Mouse (Mus musculus) CH12.LX (cell line): ENCODE data around the gene Fstl4.

Source experiments
- CTCF ChIP-seq, 2 experiments: IDR thresholded peaks in 1 of 2; conservative IDR thresholded peaks in 1 of 2; 2 replicates each; pipeline ENCODE4 v1.5.1; 2011 to 2012; ENCODE audit warnings: low read depth in 2 of 2, low read length in 2 of 2, improper control_type of control experiment in 1 of 2, inconsistent platforms in 1 of 2, mild to moderate bottlenecking in 1 of 2, moderate library complexity in 1 of 2
- HCFC1 ChIP-seq: IDR thresholded peaks from 2 replicates; pipeline ENCODE4 v1.6.1; 2012; ENCODE audit warnings: low read depth, mild to moderate bottlenecking, inconsistent platforms, low read length, improper control_type of control experiment
- IRF4 ChIP-seq: IDR thresholded peaks from 2 replicates; pipeline ENCODE4 v1.6.1; 2014; ENCODE audit warnings: low read depth, mild to moderate bottlenecking, inconsistent platforms, low read length, improper control_type of control experiment
- KAT2A ChIP-seq: IDR thresholded peaks from 2 replicates; pipeline ENCODE4 v1.6.1; 2012; ENCODE audit warnings: low read length, improper control_type of control experiment, inconsistent platforms; ENCODE audit not compliant: insufficient replicate concordance
- MYC ChIP-seq: IDR thresholded peaks from 2 replicates; pipeline ENCODE4 v1.6.1; 2011; ENCODE audit warnings: low read depth, mild to moderate bottlenecking, improper control_type of control experiment, low read length
- NELFE ChIP-seq: IDR thresholded peaks from 2 replicates; pipeline ENCODE4 v1.6.1; 2011; ENCODE audit warnings: low read depth, low read length, improper control_type of control experiment
- POLR2A ChIP-seq: IDR thresholded peaks from 2 replicates; pipeline ENCODE4 v1.6.1; 2011; ENCODE audit warnings: low read depth, mild to moderate bottlenecking, improper control_type of control experiment, low read length
- RCOR1 ChIP-seq: conservative IDR thresholded peaks from 2 replicates; pipeline ENCODE4 v1.6.1; 2012; ENCODE audit warnings: low read depth, mild to moderate bottlenecking, inconsistent platforms, low read length, improper control_type of control experiment
- TBP ChIP-seq: conservative IDR thresholded peaks from 2 replicates; pipeline ENCODE4 v1.6.1; 2011; ENCODE audit warnings: low read depth, low read length, improper control_type of control experiment
- TCF12 ChIP-seq: IDR thresholded peaks from 2 replicates; pipeline ENCODE4 v1.6.1; 2014; ENCODE audit warnings: low read depth, mild to moderate bottlenecking, inconsistent platforms, low read length, improper control_type of control experiment

- TF ChIP-seq KAT2A (no peak), TCF12 (no peak), CTCF (conservative IDR thresholded peaks at IDR 0.05 in 1 of 2, IDR thresholded peaks at IDR 0.05 in 1 of 2; ENCODE audit: low read depth in 2 of 2, low read length in 2 of 2) (no peak), HCFC1 (no peak), POLR2A (no peak), MYC (no peak), NELFE (no peak), TBP (no peak), RCOR1 (no peak), IRF4 (no peak)
Measured at GRCm38 (mm10) chr11:52764461-52764893, at the start of gene Fstl4.
